Mouse (Mus musculus) small intestine, adult 2 months (tissue): ENCODE measurements around the gene Map4k5.

Source experiments
- CTCF ChIP-seq: fragments of 200-500 bp; IDR thresholded peaks from 2 replicates; pipeline ENCODE4 v1.5.1; 2012; ENCODE audit warnings: low read depth, mild to moderate bottlenecking, control low read depth, inconsistent platforms, low read length, moderate library complexity, mixed read lengths; ENCODE audit not compliant: insufficient replicate concordance, insufficient read length; ENCODE audit errors: extremely low read depth
- POLR2A ChIP-seq: fragments of 200-500 bp; IDR thresholded peaks from 2 replicates; pipeline ENCODE4 v1.6.1; 2012; ENCODE audit warnings: low read depth, mild to moderate bottlenecking, control low read depth, inconsistent platforms, low read length, moderate library complexity

GRCm38 (mm10) chr12:69923128-69923527, 30.1 kb upstream of the Map4k5 start:
- TF ChIP-seq CTCF (no peak), POLR2A (no peak)
